Mouse (Mus musculus) cerebellum, postnatal 14 days (tissue): Measurements from ENCODE around the gene Klf9.

ENCODE experiments used
- DNase-seq, 2 experiments: peaks; one replicate each; pipeline ENCODE4 v3.0.0; 2021; ENCODE audit warnings: mixed read lengths in 2 of 2

Klf9 gene

GRCm38 (mm10) chr19:23164651-23165240 lies 23.7 kb downstream of the Klf9 start:
- DNase-seq = no peak

GRCm38 (mm10) chr19:23166550-23167284 lies 25.7 kb downstream of the Klf9 start:
- DNase-seq = no peak

GRCm38 (mm10) chr19:23168899-23169658 lies 28.1 kb downstream of the Klf9 start:
- peak in 1 of 2 experiments; percentile 9 for DNase-seq

GRCm38 (mm10) chr19:23169659-23170050 lies 28.6 kb downstream of the Klf9 start:
- no peak for DNase-seq

- DNase-seq = peak; percentile 75 to 88
Measured at GRCm38 (mm10) chr19:23170476-23170875, 29.4 kb downstream of the Klf9 start.

GRCm38 (mm10) chr19:23171136-23171535 lies 30.1 kb downstream of the Klf9 start:
- peak in 1 of 2 experiments; percentile 36 for DNase-seq

GRCm38 (mm10) chr19:23175090-23175489 lies 34.1 kb downstream of the Klf9 start:
- no peak for DNase-seq

GRCm38 (mm10) chr19:23175511-23175910 lies 34.5 kb downstream of the Klf9 start:
- DNase-seq = no peak

GRCm38 (mm10) chr19:23178533-23178932 lies 37.5 kb downstream of the Klf9 start:
- no peak for DNase-seq

GRCm38 (mm10) chr19:23183493-23183892 lies 42.5 kb downstream of the Klf9 start:
- DNase-seq = no peak

- DNase-seq = no peak
Measured at GRCm38 (mm10) chr19:23184068-23184467, 43.0 kb downstream of the Klf9 start.

- no peak for DNase-seq
Measured at GRCm38 (mm10) chr19:23187732-23188131, 46.7 kb downstream of the Klf9 start.

GRCm38 (mm10) chr19:23188986-23189385 lies 48.0 kb downstream of the Klf9 start:
- DNase-seq = no peak

- no peak for DNase-seq
Measured at GRCm38 (mm10) chr19:23189744-23190143, 48.7 kb downstream of the Klf9 start.

- DNase-seq = no peak
Measured at GRCm38 (mm10) chr19:23191486-23191885, 50.5 kb downstream of the Klf9 start.

- no peak for DNase-seq
Measured at GRCm38 (mm10) chr19:23193076-23193475, 52.0 kb downstream of the Klf9 start.

GRCm38 (mm10) chr19:23202106-23202505 lies 61.1 kb downstream of the Klf9 start:
- no peak for DNase-seq

GRCm38 (mm10) chr19:23203505-23204053 lies 62.6 kb downstream of the Klf9 start:
- DNase-seq = no peak

GRCm38 (mm10) chr19:23211325-23211724 lies 70.3 kb downstream of the Klf9 start:
- peak in 1 of 2 experiments; percentile 16 for DNase-seq

- DNase-seq = no peak
Measured at GRCm38 (mm10) chr19:23214326-23214725, 73.3 kb downstream of the Klf9 start.
